Mouse (Mus musculus) heart, postnatal 0 days (tissue): ENCODE measurements at regions not wholly inside any gene's neighbourhood (a gene's known extent, or its start where the extent isn't known, plus 50 kb on each side); places are given as distances from the start of the nearest gene placed in this dataset.

ENCODE experiments used
- ATAC-seq: fragments of 200-750 bp; cut with Nextera tagmentation; 2 replicates; pipeline ENCODE4 v1.8.0; 2017; ENCODE audit warnings: low read depth, moderate number of reproducible peaks, moderate library complexity; ENCODE audit not compliant: insufficient read depth
- DNase-seq: peaks from one replicate; pipeline ENCODE4 v3.0.0-alpha.2; 2016; ENCODE audit warnings: low spot score
- H3K27ac ChIP-seq: fragments of 300-500 bp; sonication (generic); 2 replicates; pipeline ENCODE4 v1.5.1; 2014; ENCODE audit warnings: low read depth, mild to moderate bottlenecking
- H3K27me3 ChIP-seq: fragments of 300-500 bp; sonication (generic); 2 replicates; pipeline ENCODE4 v1.6.1; 2014; ENCODE audit warnings: low read length, mixed read lengths; ENCODE audit not compliant: control insufficient read depth, insufficient read depth
- H3K36me3 ChIP-seq: fragments of 300-500 bp; sonication (generic); replicated peaks from 2 replicates; pipeline ENCODE4 v1.6.1; 2014; ENCODE audit warnings: low read length, mixed read lengths; ENCODE audit not compliant: control insufficient read depth, insufficient read depth
- H3K4me1 ChIP-seq: fragments of 300-500 bp; sonication (generic); 2 replicates; pipeline ENCODE4 v1.6.1; 2014; ENCODE audit warnings: antibody characterized with exemption; ENCODE audit not compliant: control insufficient read depth, insufficient read depth
- H3K4me2 ChIP-seq: fragments of 300-500 bp; sonication (generic); 2 replicates; pipeline ENCODE4 v1.6.1; 2014; ENCODE audit warnings: low read depth, mild to moderate bottlenecking, low read length, moderate library complexity
- H3K4me3 ChIP-seq: fragments of 300-500 bp; sonication (generic); 2 replicates; pipeline ENCODE4 v1.5.1; 2014; ENCODE audit warnings: low read depth, low read length
- H3K9ac ChIP-seq: fragments of 300-500 bp; sonication (generic); replicated peaks from 2 replicates; pipeline ENCODE4 v1.6.1; 2014; ENCODE audit warnings: low read depth, low read length, mixed read lengths
- H3K9me3 ChIP-seq: fragments of 300-500 bp; sonication (generic); replicated peaks from 2 replicates; pipeline ENCODE4 v1.6.1; 2016; ENCODE audit warnings: low read length; ENCODE audit not compliant: control insufficient read depth
- CTCF ChIP-seq: IDR thresholded peaks from 2 replicates; pipeline ENCODE4 v1.5.1; 2016; ENCODE audit warnings: antibody characterized with exemption, control low read depth, low read depth
- EP300 ChIP-seq: IDR thresholded peaks from 2 replicates; pipeline ENCODE4 v1.6.1; 2016; ENCODE audit warnings: antibody characterized with exemption, low read depth
- WGBS: fragments of 180-500 bp; shearing (Covaris S2); extraction: QIAGEN DNeasy Blood & Tissue Kit; methylation state at CpG from one replicate; pipeline ENCODE4 v1.1.7; 2014; 5-methylcytosine and 5-hydroxymethylcytosine counted together

DNA sequence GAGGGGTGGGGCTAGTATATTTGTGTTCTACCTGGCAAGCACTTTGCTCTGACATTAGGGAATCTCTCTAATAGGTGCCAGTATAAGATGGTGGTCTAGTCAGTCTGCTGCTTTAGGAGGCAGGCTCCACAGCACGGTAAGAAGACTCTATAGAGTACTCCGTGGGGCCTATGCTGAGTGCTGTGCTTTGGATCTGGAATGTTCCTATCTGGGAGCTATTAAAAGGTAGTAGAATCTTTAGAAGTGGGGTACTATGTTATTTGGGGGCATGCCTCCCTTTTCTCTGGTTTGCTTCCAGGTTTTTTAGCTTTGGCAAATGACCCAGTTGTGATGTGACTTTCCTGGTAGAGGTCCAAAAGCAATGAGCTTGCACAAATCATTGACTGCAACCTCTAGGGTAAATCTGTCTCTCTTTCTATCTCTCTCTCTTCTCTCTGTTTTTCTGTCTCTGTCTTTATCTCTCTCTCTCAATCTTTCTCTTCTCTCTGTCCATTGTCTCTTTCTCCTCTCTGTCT lies 208.6 kb upstream of the Camk1g start:
- H3K4me2 ChIP-seq: no peak overlapping the region
- WGBS: 32% methylated on average over 2 of the region's 2 CpGs
- H3K36me3 ChIP-seq: no peaks in the 10 kb centered on the region
- peaks cover 16% of the 10 kb centered on the region for H3K4me1 ChIP-seq
- DNase-seq (no peak), ATAC-seq (no peak)
- no peak overlapping the region; the same call in 1 of the 2 replicates for H3K27ac ChIP-seq
- no peaks in the 10 kb centered on the region for H3K27me3 ChIP-seq
- H3K4me3 ChIP-seq: no peak overlapping the region
- no peaks in the 10 kb centered on the region for H3K9me3 ChIP-seq
- no peak overlapping the region for H3K9ac ChIP-seq
- TF ChIP-seq CTCF (no peak), EP300 (no peak)

DNA sequence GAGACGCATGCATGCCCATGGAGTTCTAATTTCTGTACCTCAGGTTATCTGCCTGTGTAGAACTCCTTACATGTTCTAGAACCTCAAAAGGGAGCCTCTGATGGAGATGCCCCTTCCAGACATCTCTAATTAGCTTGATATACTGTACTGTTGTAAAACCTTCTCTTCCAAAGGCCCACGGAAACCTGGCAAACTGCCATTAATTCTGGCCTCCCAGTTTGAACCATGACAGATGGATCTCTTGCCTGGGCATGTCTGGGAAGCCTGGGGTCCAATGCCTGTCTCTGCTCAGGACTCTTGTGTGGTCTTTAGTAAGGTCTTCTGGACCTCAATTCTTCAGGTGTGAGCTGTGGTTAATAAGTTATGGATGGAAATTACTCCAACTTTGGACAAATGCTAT lies 207.7 kb upstream of the Camk1g start:
- 64% methylated on average over 2 of the region's 2 CpGs for WGBS
- Histone ChIP-seq H3K4me3 (no peak overlapping the region), H3K9ac (no peak overlapping the region), H3K27me3 (no peaks in the 10 kb centered on the region), H3K36me3 (no peaks in the 10 kb centered on the region), H3K4me1 (peaks cover 16% of the 10 kb centered on the region), H3K4me2 (no peak overlapping the region), H3K9me3 (no peaks in the 10 kb centered on the region), H3K27ac (no peak overlapping the region)
- DNase-seq (no peak), ATAC-seq (no peak)
- TF ChIP-seq CTCF (no peak), EP300 (no peak)

DNA sequence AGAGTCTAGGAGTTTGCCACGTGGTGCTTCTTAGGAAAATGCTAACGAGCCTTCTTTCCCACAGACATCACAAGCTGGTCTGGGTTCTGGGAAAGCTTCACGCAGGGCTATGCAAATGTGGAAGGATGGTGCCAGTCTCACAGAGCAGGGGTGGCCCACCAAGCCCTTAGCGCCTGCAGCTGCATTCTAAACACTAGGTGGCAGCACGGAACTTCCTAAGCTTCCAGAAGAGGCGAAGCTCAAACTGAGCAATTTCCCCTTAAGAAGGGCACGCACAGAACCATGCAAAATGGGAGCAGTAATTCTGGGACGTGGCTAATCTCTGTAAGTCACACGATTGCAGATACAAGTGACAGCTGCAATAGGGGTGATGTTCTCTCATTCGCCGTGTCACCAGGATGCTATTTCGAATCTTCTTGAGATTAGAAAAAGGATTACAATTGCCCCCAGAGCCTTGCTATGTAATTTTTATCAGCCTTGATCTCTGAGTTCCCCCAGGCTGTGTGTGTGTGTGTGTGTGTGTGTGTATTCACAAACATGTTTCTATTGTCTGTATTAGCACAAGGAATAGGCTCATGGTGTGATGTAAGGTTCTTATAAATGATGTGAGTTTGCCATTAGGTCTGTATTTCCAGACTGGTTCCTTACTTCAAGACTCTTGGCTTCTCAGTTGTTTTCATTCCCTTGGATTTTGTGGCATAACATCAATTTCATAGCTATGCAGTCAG lies 206.1 kb upstream of the Camk1g start:
- 3% methylated on average over 12 of the region's 12 CpGs for WGBS
- Histone ChIP-seq H3K27me3 (no peaks in the 10 kb centered on the region), H3K36me3 (no peaks in the 10 kb centered on the region), H3K4me1 (peaks cover 16% of the 10 kb centered on the region), H3K4me3 (no peak overlapping the region), H3K9me3 (no peaks in the 10 kb centered on the region), H3K9ac (no peak overlapping the region), H3K4me2 (no peak overlapping the region), H3K27ac (no peak overlapping the region)
- ATAC-seq: peak; percentile 74
- TF ChIP-seq EP300: no peak
- peak; percentile 93 for TF ChIP-seq CTCF
- peak; percentile 80 for DNase-seq

DNA sequence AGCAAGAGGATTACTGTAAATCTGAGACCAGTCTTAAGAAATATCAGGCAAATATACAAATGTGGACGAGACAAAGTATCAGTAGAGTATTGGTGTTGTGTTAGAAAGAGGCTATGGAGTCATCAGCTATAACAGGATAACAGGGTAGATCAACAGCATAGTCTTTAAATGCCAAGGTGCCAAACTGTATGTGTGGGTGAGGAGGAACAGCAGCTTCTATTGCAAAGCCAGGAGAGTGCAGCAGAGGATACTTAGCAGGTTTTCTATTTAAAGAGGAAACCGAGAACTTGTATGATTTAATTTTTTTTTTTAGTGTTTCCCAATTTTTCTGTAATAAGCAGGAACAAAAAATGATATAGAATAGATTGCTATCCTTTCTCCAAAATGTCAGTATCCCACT lies 202.7 kb upstream of the Camk1g start:
- no peaks in the 10 kb centered on the region for H3K27me3 ChIP-seq
- no peak overlapping the region for H3K9ac ChIP-seq
- ATAC-seq: no peak
- DNase-seq: no peak
- H3K36me3 ChIP-seq: no peaks in the 10 kb centered on the region
- no peak overlapping the region for H3K27ac ChIP-seq
- no peak overlapping the region for H3K4me3 ChIP-seq
- H3K9me3 ChIP-seq: no peaks in the 10 kb centered on the region
- WGBS: 58% methylated on average over 2 of the region's 2 CpGs
- TF ChIP-seq CTCF: no peak
- TF ChIP-seq EP300: no peak
- no peak overlapping the region for H3K4me2 ChIP-seq
- H3K4me1 ChIP-seq: no peaks in the 10 kb centered on the region

DNA sequence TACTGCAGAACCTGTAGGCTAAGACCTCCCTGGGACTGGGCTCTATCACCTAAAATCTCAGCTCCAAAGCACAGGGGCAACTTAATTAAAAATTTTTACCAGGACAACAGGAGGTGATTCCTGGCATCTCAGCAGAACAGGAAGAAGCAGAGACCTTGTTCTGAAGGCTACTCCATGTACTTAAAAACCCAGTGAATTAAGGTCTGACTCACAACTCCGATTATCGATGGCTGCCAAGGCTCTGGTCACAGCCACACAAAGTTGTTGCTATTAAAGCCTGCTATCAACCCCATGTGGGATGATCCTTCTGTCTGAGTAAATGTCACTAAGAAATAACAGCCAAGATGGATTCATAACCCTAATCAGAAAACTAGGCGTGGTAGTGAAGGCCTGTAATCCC lies 202.3 kb upstream of the Camk1g start:
- Histone ChIP-seq H3K9ac (no peak overlapping the region), H3K9me3 (no peaks in the 10 kb centered on the region), H3K36me3 (no peaks in the 10 kb centered on the region), H3K4me1 (no peaks in the 10 kb centered on the region), H3K27ac (no peak overlapping the region), H3K4me2 (no peak overlapping the region), H3K27me3 (no peaks in the 10 kb centered on the region), H3K4me3 (no peak overlapping the region)
- DNase-seq (no peak), ATAC-seq (no peak)
- TF ChIP-seq CTCF (no peak), EP300 (no peak)
- 87% methylated on average over 3 of the region's 3 CpGs for WGBS

DNA sequence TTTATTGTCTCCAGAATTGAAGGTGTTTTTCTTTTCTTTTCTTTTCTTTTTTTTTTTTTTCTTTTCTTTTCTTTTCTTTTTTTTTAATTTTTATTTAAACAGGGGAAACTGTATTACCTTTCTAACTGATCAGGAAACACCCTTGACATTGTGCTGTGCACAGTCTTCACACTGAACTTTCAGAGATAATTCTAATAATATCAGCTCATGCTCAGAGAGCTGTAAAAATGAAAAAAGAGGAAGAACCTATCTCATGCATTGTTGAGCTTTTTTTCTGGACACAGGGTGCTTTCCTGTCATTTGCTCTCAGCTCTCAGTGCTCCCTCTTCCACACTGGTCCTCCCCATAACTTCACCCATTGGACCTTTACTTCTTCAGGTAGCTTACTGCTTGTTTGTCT lies 201.0 kb upstream of the Camk1g start:
- Histone ChIP-seq H3K9me3 (no peaks in the 10 kb centered on the region), H3K4me3 (no peak overlapping the region), H3K27me3 (no peaks in the 10 kb centered on the region), H3K36me3 (no peaks in the 10 kb centered on the region), H3K9ac (no peak overlapping the region), H3K27ac (no peak overlapping the region), H3K4me1 (no peaks in the 10 kb centered on the region), H3K4me2 (no peak overlapping the region)
- no peak for DNase-seq
- no peak for TF ChIP-seq CTCF
- TF ChIP-seq EP300: no peak
- ATAC-seq: no peak
